Mouse (Mus musculus): ENCODE data around the gene Npat. TPM values are rescaled to one million over a fixed set of nuclear protein-coding genes. Genes with fewer than 3 reads are reported as not detected.

The Npat gene
- 19.3 and 20.4 TPM in 2 replicates for polyA plus RNA-seq (2016; fragmentation: Nextera tagmentation; extraction: Ambion mirVana)

GRCm38 (mm10) chr9:53536558-53537320 lies at the start of gene Npat, which contains the start of gene Atm:
Gene Npat, plus strand, starts transcription at chr9:53537047.
Gene Atm, minus strand, starts transcription at chr9:53536740.
- H3K36me3 ChIP-seq, result peaks cover 18% of the 10 kb centered on the region
- WGBS, result under 1% methylated on average over 69 of the region's 69 CpGs
- H3K27ac ChIP-seq (replicated peaks), result peak within 1 kb of the TSS; percentile 92
- no peaks in the 10 kb centered on the region for H3K9me3 ChIP-seq (replicated peaks)
- peaks cover 37% of the 10 kb centered on the region for H3K4me1 ChIP-seq
- DNase-seq (ENCODE audit: low spot score), result peak; percentile 100
- H3K27me3 ChIP-seq (ENCODE audit: low read depth, poor library complexity, severe bottlenecking), result no peaks in the 10 kb centered on the region
- H3K4me3 ChIP-seq, result peak within 1 kb of the TSS; percentile 74

- peaks cover 81% of the 10 kb centered on the region for H3K36me3 ChIP-seq
- WGBS, result 91% methylated on average over 7 of the region's 7 CpGs
- DNase-seq (ENCODE audit: low spot score), result no peak
Measured at GRCm38 (mm10) chr9:53508053-53508452, 28.8 kb upstream of the Npat start.

GRCm38 (mm10) chr9:53514091-53514490 lies 22.8 kb upstream of the Npat start:
- Histone ChIP-seq H3K27ac (replicated peaks) (no peak overlapping the region), H3K4me3 (no peak overlapping the region), H3K36me3 (peaks cover 69% of the 10 kb centered on the region), H3K4me1 (no peaks in the 10 kb centered on the region), H3K27me3 (ENCODE audit: low read depth, poor library complexity, severe bottlenecking) (no peaks in the 10 kb centered on the region), H3K9me3 (replicated peaks) (no peaks in the 10 kb centered on the region)
- DNase-seq (ENCODE audit: low spot score), result no peak

More at GRCm38 (mm10) chr9:53508053-53508452, 28.8 kb upstream of the Npat start:
- Histone ChIP-seq H3K9me3 (replicated peaks) (no peaks in the 10 kb centered on the region), H3K4me3 (no peak overlapping the region), H3K4me1 (no peaks in the 10 kb centered on the region), H3K27ac (replicated peaks) (no peak overlapping the region), H3K27me3 (ENCODE audit: low read depth, poor library complexity, severe bottlenecking) (no peaks in the 10 kb centered on the region)

GRCm38 (mm10) chr9:53517373-53518009 lies 19.4 kb upstream of the Npat start:
- Histone ChIP-seq H3K27ac (replicated peaks) (no peak overlapping the region), H3K4me1 (no peaks in the 10 kb centered on the region), H3K4me3 (no peak overlapping the region), H3K36me3 (peaks cover 52% of the 10 kb centered on the region), H3K9me3 (replicated peaks) (no peaks in the 10 kb centered on the region), H3K27me3 (ENCODE audit: low read depth, poor library complexity, severe bottlenecking) (no peaks in the 10 kb centered on the region)
- DNase-seq (ENCODE audit: low spot score), result no peak
- 84% methylated on average over 9 of the region's 9 CpGs for WGBS

- H3K4me1 ChIP-seq, result peaks cover 37% of the 10 kb centered on the region
- 26% methylated on average over 17 of the region's 17 CpGs for WGBS
- DNase-seq (ENCODE audit: low spot score), result peak; percentile 13
- peak overlapping the region; percentile 74 for H3K4me3 ChIP-seq
- no peaks in the 10 kb centered on the region for H3K9me3 ChIP-seq (replicated peaks)
- peak overlapping the region; percentile 92 for H3K27ac ChIP-seq (replicated peaks)
- H3K27me3 ChIP-seq (ENCODE audit: low read depth, poor library complexity, severe bottlenecking), result no peaks in the 10 kb centered on the region
- peaks cover 28% of the 10 kb centered on the region for H3K36me3 ChIP-seq
Measured at GRCm38 (mm10) chr9:53535416-53536320, 1.2 kb upstream of the Npat start.

GRCm38 (mm10) chr9:53537336-53537965 lies 604 bp downstream of the Npat start:
- Histone ChIP-seq H3K36me3 (peaks cover 14% of the 10 kb centered on the region), H3K9me3 (replicated peaks) (no peaks in the 10 kb centered on the region), H3K4me3 (peak overlapping the region; percentile 74), H3K27me3 (ENCODE audit: low read depth, poor library complexity, severe bottlenecking) (no peaks in the 10 kb centered on the region), H3K4me1 (peaks cover 37% of the 10 kb centered on the region), H3K27ac (replicated peaks) (peak overlapping the region; percentile 92)
- no peak for DNase-seq (ENCODE audit: low spot score)
- 1% methylated on average over 31 of the region's 34 CpGs for WGBS

GRCm38 (mm10) chr9:53570662-53571061 lies 33.8 kb downstream of the Npat start:
- H3K4me3 ChIP-seq, result no peak overlapping the region
- no peak overlapping the region for H3K27ac ChIP-seq (replicated peaks)
- no peaks in the 10 kb centered on the region for H3K27me3 ChIP-seq (ENCODE audit: low read depth, poor library complexity, severe bottlenecking)
- H3K4me1 ChIP-seq, result no peaks in the 10 kb centered on the region
- H3K36me3 ChIP-seq, result peaks cover 98% of the 10 kb centered on the region
- H3K9me3 ChIP-seq (replicated peaks), result no peaks in the 10 kb centered on the region
- DNase-seq (ENCODE audit: low spot score), result no peak
- WGBS, result 94% methylated on average over 6 of the region's 6 CpGs

GRCm38 (mm10) chr9:53572516-53573307 lies 35.9 kb downstream of the Npat start:
- Histone ChIP-seq H3K36me3 (peaks cover 97% of the 10 kb centered on the region), H3K9me3 (replicated peaks) (no peaks in the 10 kb centered on the region), H3K27me3 (ENCODE audit: low read depth, poor library complexity, severe bottlenecking) (no peaks in the 10 kb centered on the region), H3K4me3 (no peak overlapping the region), H3K4me1 (no peaks in the 10 kb centered on the region), H3K27ac (replicated peaks) (no peak overlapping the region)
- WGBS, result 93% methylated on average over 7 of the region's 7 CpGs
- DNase-seq (ENCODE audit: low spot score), result no peak

GRCm38 (mm10) chr9:53575721-53576120 lies 38.9 kb downstream of the Npat start:
- Histone ChIP-seq H3K27ac (replicated peaks) (no peak overlapping the region), H3K27me3 (ENCODE audit: low read depth, poor library complexity, severe bottlenecking) (no peaks in the 10 kb centered on the region), H3K4me1 (no peaks in the 10 kb centered on the region), H3K36me3 (peaks cover 88% of the 10 kb centered on the region), H3K9me3 (replicated peaks) (no peaks in the 10 kb centered on the region), H3K4me3 (no peak overlapping the region)
- DNase-seq (ENCODE audit: low spot score), result no peak
- WGBS, result 89% methylated on average over 5 of the region's 5 CpGs

- Histone ChIP-seq H3K36me3 (peaks cover 69% of the 10 kb centered on the region), H3K27me3 (ENCODE audit: low read depth, poor library complexity, severe bottlenecking) (no peaks in the 10 kb centered on the region), H3K9me3 (replicated peaks) (no peaks in the 10 kb centered on the region), H3K4me1 (no peaks in the 10 kb centered on the region), H3K27ac (replicated peaks) (no peak overlapping the region), H3K4me3 (no peak overlapping the region)
- DNase-seq (ENCODE audit: low spot score), result no peak
- WGBS, result 82% methylated on average over 4 of the region's 4 CpGs
Measured at GRCm38 (mm10) chr9:53581870-53582269, 45.0 kb downstream of the Npat start.

- H3K36me3 ChIP-seq, result no peaks in the 10 kb centered on the region
- 14% methylated on average over 3 of the region's 3 CpGs for WGBS
- peak; percentile 65 for DNase-seq (ENCODE audit: low spot score)
- no peaks in the 10 kb centered on the region for H3K9me3 ChIP-seq (replicated peaks)
- no peaks in the 10 kb centered on the region for H3K27me3 ChIP-seq (ENCODE audit: low read depth, poor library complexity, severe bottlenecking)
- H3K4me1 ChIP-seq, result no peaks in the 10 kb centered on the region
- H3K27ac ChIP-seq (replicated peaks), result no peak overlapping the region
- no peak overlapping the region for H3K4me3 ChIP-seq
Measured at GRCm38 (mm10) chr9:53594764-53595163, 57.9 kb downstream of the Npat start.

All from midbrain, embryonic 10.5 days (tissue).